Mouse (Mus musculus): ENCODE data around the gene Vamp3.

DNA sequence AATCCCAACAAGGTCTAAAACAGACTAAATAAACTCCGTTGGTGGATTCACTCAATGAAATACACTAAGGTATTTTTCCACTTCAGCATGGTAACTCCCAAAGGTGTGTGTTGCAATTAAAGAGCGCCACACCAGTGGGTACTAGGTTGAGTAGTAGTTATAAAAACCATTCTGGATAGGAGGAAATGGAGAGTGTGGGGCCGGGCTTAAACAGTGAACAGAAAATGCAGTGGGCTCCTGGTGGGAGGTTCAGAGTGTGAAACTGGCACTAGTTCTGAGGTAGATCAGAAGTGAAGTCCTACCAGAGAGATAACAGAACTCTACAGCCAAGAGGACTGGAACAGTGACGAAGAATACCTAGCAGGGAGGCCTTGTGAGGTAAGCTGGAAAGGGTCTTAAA, 871 bp upstream of the Vamp3 start:
- TF ChIP-seq POLR2A (IDR thresholded peaks at IDR 0.05; ENCODE audit: low read depth, low read length) = no peak
- no peak for TF ChIP-seq CTCF (conservative IDR thresholded peaks at IDR 0.05; ENCODE audit: insufficient read depth, insufficient read length, low read depth, low read length)
